Mouse (Mus musculus): ENCODE results near the gene Dnajb1. TPM values are rescaled to one million over a fixed set of nuclear protein-coding genes. Genes with fewer than 3 reads are reported as not detected.

Dnajb1 gene
- total and polyA plus RNA-seq, 2 experiments from 2014 or later = 41.2 to 65.1 TPM

DNA sequence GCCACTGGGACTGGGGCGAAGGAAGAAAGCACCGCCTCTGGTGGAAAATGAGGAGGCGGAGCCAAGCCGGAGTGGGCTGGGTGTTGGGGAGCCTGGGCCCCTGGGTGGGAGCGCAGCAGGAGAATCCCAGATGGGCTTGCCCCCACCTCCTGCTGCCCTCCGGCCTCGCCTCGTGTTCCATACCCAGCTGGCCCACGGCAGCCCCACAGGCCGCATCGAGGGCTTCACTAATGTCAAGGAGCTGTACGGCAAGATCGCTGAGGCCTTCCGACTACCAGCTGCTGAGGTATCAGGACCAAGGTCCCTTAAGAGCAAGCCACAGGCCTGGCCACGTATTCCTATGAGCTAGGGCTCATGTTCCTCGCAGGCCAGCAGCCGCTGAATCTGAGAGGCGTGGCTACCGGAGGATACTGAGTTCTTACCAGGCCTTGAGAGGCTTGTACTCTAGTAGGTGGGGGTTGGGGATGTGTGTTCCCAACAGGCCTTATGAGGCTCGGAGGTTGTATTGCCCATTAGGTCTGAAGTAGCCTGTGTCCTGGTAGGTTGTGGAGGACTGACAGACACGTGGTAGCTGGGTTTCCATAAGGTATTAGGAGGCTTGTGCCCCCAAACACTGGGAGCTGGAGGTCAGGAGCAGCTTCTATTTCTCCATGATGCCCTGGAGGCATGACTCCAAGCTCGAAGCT, 53.1 kb downstream of the Dnajb1 start:
- no peak for TF ChIP-seq CTCF (IDR thresholded peaks at IDR 0.05; ENCODE audit: low read depth)
- H3K27ac ChIP-seq (ENCODE audit: low read depth, low read length) = 0 out of 2 replicates have a peak overlapping the region, but pooled peaks have one; percentile 15

More for the DNA sequence above, 53.1 kb downstream of the Dnajb1 start:
- H3K36me3 ChIP-seq (ENCODE audit: insufficient read depth) = peaks cover 8% of the 10 kb centered on the region; the same call in 1 of the 2 replicates
- H3K4me3 ChIP-seq (ENCODE audit: low read depth, low read length) = no peak overlapping the region
- H3K4me1 ChIP-seq (ENCODE audit: insufficient read depth) = no peaks in the 10 kb centered on the region; the same call in 1 of the 2 replicates
- no peaks in the 10 kb centered on the region for H3K27me3 ChIP-seq (ENCODE audit: insufficient read depth, low read length)
- 23% methylated on average over 22 of the region's 22 CpGs for WGBS
- 0 out of 2 replicates have a peak overlapping the region, but pooled peaks have one; percentile 22 for H3K9ac ChIP-seq
- ATAC-seq = peak; percentile 14
- H3K9me3 ChIP-seq (ENCODE audit: low read length) = no peaks in the 10 kb centered on the region
- H3K4me2 ChIP-seq (ENCODE audit: low read depth) = peak overlapping the region; percentile 21; the same call in 1 of the 2 replicates
- no peak for DNase-seq

Other genes with a start within 250 kb of the Dnajb1 start
- 3.4 and 3.5 TPM in 2 replicates for gene Clgn, start 218.3 kb upstream of the Dnajb1 start, total RNA-seq (2014; rRNA removed)
- 4.6 and 5.7 TPM in 2 replicates for gene Clgn, start 218.3 kb upstream of the Dnajb1 start, polyA plus RNA-seq (2015; fragmentation: Nextera tagmentation; extraction: Ambion mirVana)
- gene Scoc, start 149.8 kb upstream of the Dnajb1 start, total RNA-seq (2014; rRNA removed) = 404 and 447 TPM in 2 replicates
- gene Scoc, start 149.8 kb upstream of the Dnajb1 start, polyA plus RNA-seq (2015; fragmentation: Nextera tagmentation; extraction: Ambion mirVana) = 418 and 475 TPM in 2 replicates
- gene Olfr370, start 72.4 kb upstream of the Dnajb1 start, total RNA-seq (2014; rRNA removed) = not detected in 2 replicates
- gene Olfr370, start 72.4 kb upstream of the Dnajb1 start, polyA plus RNA-seq (2015; fragmentation: Nextera tagmentation; extraction: Ambion mirVana) = 0.04 TPM in 1 of 2 replicates, not detected in the other
- gene Ndufb7, start 41.5 kb upstream of the Dnajb1 start, total RNA-seq (2014; rRNA removed) = 155 and 262 TPM in 2 replicates
- gene Ndufb7, start 41.5 kb upstream of the Dnajb1 start, polyA plus RNA-seq (2015; fragmentation: Nextera tagmentation; extraction: Ambion mirVana) = 392 and 492 TPM in 2 replicates
- gene Tecr, start 222 bp upstream of the Dnajb1 start, total RNA-seq (2014; rRNA removed) = 762 and 857 TPM in 2 replicates
- gene Tecr, start 222 bp upstream of the Dnajb1 start, polyA plus RNA-seq (2015; fragmentation: Nextera tagmentation; extraction: Ambion mirVana) = 1,089 and 1,117 TPM in 2 replicates
- 77.8 and 85.3 TPM in 2 replicates for gene Gipc1, start 44.5 kb downstream of the Dnajb1 start, total RNA-seq (2014; rRNA removed)
- 119 and 135 TPM in 2 replicates for gene Gipc1, start 44.5 kb downstream of the Dnajb1 start, polyA plus RNA-seq (2015; fragmentation: Nextera tagmentation; extraction: Ambion mirVana)
- 0.46 and 0.57 TPM in 2 replicates for gene Ptger1, start 58.5 kb downstream of the Dnajb1 start, total RNA-seq (2014; rRNA removed)
- gene Ptger1, start 58.5 kb downstream of the Dnajb1 start, polyA plus RNA-seq (2015; fragmentation: Nextera tagmentation; extraction: Ambion mirVana) = 0.20 and 0.27 TPM in 2 replicates
- gene Pkn1, start 91.0 kb downstream of the Dnajb1 start, total RNA-seq (2014; rRNA removed) = 70.8 and 72.6 TPM in 2 replicates
- gene Pkn1, start 91.0 kb downstream of the Dnajb1 start, polyA plus RNA-seq (2015; fragmentation: Nextera tagmentation; extraction: Ambion mirVana) = 18.5 and 25.2 TPM in 2 replicates
- 54.1 and 58.4 TPM in 2 replicates for gene Ddx39, start 107.0 kb downstream of the Dnajb1 start, total RNA-seq (2014; rRNA removed)
- gene Ddx39, start 107.0 kb downstream of the Dnajb1 start, polyA plus RNA-seq (2015; fragmentation: Nextera tagmentation; extraction: Ambion mirVana) = 76.3 and 79.5 TPM in 2 replicates
- gene Adgre5, start 133.1 kb downstream of the Dnajb1 start, total RNA-seq (2014; rRNA removed) = 9.2 and 9.9 TPM in 2 replicates
- gene Adgre5, start 133.1 kb downstream of the Dnajb1 start, polyA plus RNA-seq (2015; fragmentation: Nextera tagmentation; extraction: Ambion mirVana) = 6.7 and 9.2 TPM in 2 replicates

Data from forebrain, postnatal 0 days (tissue).